Mouse (Mus musculus) cerebellum, adult 2 months (tissue): ENCODE measurements around the gene Ppid.

Source experiments
- CTCF ChIP-seq: fragments of 200-500 bp; IDR thresholded peaks from 2 replicates; pipeline ENCODE4 v1.5.1; 2011; ENCODE audit warnings: low read depth, mild to moderate bottlenecking, control low read depth, low read length, moderate library complexity, borderline replicate concordance; ENCODE audit not compliant: insufficient read depth
- POLR2A ChIP-seq: fragments of 200-500 bp; IDR thresholded peaks from 2 replicates; pipeline ENCODE4 v1.6.1; 2011; ENCODE audit warnings: low read length, control low read depth, borderline replicate concordance; ENCODE audit not compliant: insufficient read depth

GRCm38 (mm10) chr3:79652129-79652528 is 61.0 kb downstream of the Ppid start:
- TF ChIP-seq CTCF, result no peak
- no peak for TF ChIP-seq POLR2A
